10 mouse cellular contexts compared by ENCODE assay signal in genomic region chr4:149399331-149399910, GRCm38 (mm10). TPM values are rescaled to one million over a fixed set of nuclear protein-coding genes. Genes with fewer than 3 reads are reported as not detected.
DNase-seq lines count a peak whose midpoint lies in the region; ATAC-seq lines count a peak whose summit lies in the region.
"Had no signal": no experiment of that assay in that cellular context is flagged by ENCODE, and none has a peak within 500 bp of the region (broad histone marks: within the 10 kb centered on the region; RNA-seq: fewer than 3 reads in every experiment).

No protein-coding gene starts in this region.

- no peaks in the 10 kb centered on the region for H3K9me3 ChIP-seq in forebrain, embryonic 10.5 days
- no peaks in the 10 kb centered on the region for H3K9me3 ChIP-seq in forebrain, embryonic 15.5 days

- H3K27me3 ChIP-seq in forebrain, embryonic 10.5 days (ENCODE audit: poor library complexity, severe bottlenecking), result no peaks in the 10 kb centered on the region
- no peaks in the 10 kb centered on the region for H3K27me3 ChIP-seq in forebrain, embryonic 15.5 days

- H3K9ac ChIP-seq in forebrain, embryonic 15.5 days (replicated peaks), result no peak overlapping the region

- H3K36me3 ChIP-seq in forebrain, embryonic 10.5 days (replicated peaks), result peaks cover 33% of the 10 kb centered on the region
- peaks cover 9% of the 10 kb centered on the region for H3K36me3 ChIP-seq in forebrain, embryonic 15.5 days

- peaks cover 40% of the 10 kb centered on the region for H3K4me1 ChIP-seq in forebrain, embryonic 10.5 days
- H3K4me1 ChIP-seq in forebrain, embryonic 15.5 days, result peaks cover 19% of the 10 kb centered on the region

- no peak overlapping the region for H3K4me2 ChIP-seq in forebrain, embryonic 15.5 days (replicated peaks)

- H3K27ac ChIP-seq in forebrain, embryonic 10.5 days, result 0 out of 2 replicates have a peak overlapping the region, but pooled peaks have one; percentile 17
- no peak overlapping the region for H3K27ac ChIP-seq in forebrain, embryonic 15.5 days (replicated peaks)

- DNase-seq in forebrain, embryonic 10.5 days (ENCODE audit: extremely low spot score, low spot score), result no peak
- DNase-seq in A20 (ENCODE audit: low read depth, low spot score), result peak; percentile 29
- peak; percentile 55 to 70 for DNase-seq in heart, adult 9 months (ENCODE audit: low spot score in 2 of 2)
- peak; percentile 70 for DNase-seq in liver
- no peak for DNase-seq in left cerebral cortex, adult 18-20 months (ENCODE audit: low spot score in 2 of 2)
- DNase-seq in gastrocnemius, postnatal 10 days, result no peak
- DNase-seq: right cerebral cortex, postnatal 4 days had no signal

- no peak for ATAC-seq in forebrain, embryonic 15.5 days (replicated peaks)
- no peak for ATAC-seq in inflammation-experienced regulatory T-cells, adult 6 months
- ATAC-seq: hindbrain, embryonic 16.5 days had no signal

- no peak overlapping the region for H3K4me3 ChIP-seq in forebrain, embryonic 10.5 days
- H3K4me3 ChIP-seq in forebrain, embryonic 15.5 days, result no peak overlapping the region

- 79% methylated on average over 4 of the region's 4 CpGs for WGBS in forebrain, embryonic 10.5 days
- WGBS in forebrain, embryonic 15.5 days, result 68% methylated on average over 4 of the region's 4 CpGs

RNA-seq across cellular contexts. Expression of gene Ube4b, which starts 27.1 kb away (rescaled TPM):
- polyA plus RNA-seq in forebrain, embryonic 10.5 days (2016; fragmentation: Nextera tagmentation; extraction: Ambion mirVana), result 61.8 and 64.6 TPM in 2 replicates
- polyA plus RNA-seq in forebrain, embryonic 15.5 days (2015; fragmentation: Nextera tagmentation; extraction: Ambion mirVana), result 58.0 and 58.4 TPM in 2 replicates
- 10 to 100 TPM in 2 of 3 experiments, 1 to 10 TPM in 1; 9.1 to 18.5 (median 14.7) TPM for polyA plus RNA-seq in inflammation-experienced regulatory T-cells, adult 6 months (2017; shearing (Covaris generic))
- total RNA-seq in left cerebral cortex, adult 18-20 months (2021), result 100 to 1,000 TPM; 101 to 106 TPM
- 10 to 100 TPM; 45.4 to 49.7 TPM for total RNA-seq in gastrocnemius, postnatal 10 days (2021)

RNA-seq across cellular contexts. Expression of gene Rbp7, which starts 55.4 kb away (rescaled TPM):
- not detected in 2 replicates for polyA plus RNA-seq in forebrain, embryonic 10.5 days (2016; fragmentation: Nextera tagmentation; extraction: Ambion mirVana)
- not detected in 2 replicates for polyA plus RNA-seq in forebrain, embryonic 15.5 days (2015; fragmentation: Nextera tagmentation; extraction: Ambion mirVana)
- polyA plus RNA-seq in inflammation-experienced regulatory T-cells, adult 6 months (2017; shearing (Covaris generic)), result not detected
- not detected for total RNA-seq in left cerebral cortex, adult 18-20 months (2021)
- total RNA-seq in gastrocnemius, postnatal 10 days (2021), result 10 to 100 TPM in 1 of 2 experiments, 1 to 10 TPM in 1; 8.3 to 10.0 TPM
- polyA plus RNA-seq: hindbrain, embryonic 16.5 days had no signal

Comparison
In these comparisons a context has a peak if more than half of its experiments do, and no peak if none do; other contexts are left out.
1. DNase-seq: peak in A20 (single experiment), heart, adult 9 months (2 of 2) and liver (single experiment); none in forebrain, embryonic 10.5 days (single experiment), left cerebral cortex, adult 18-20 months (0 of 2) and gastrocnemius, postnatal 10 days (single experiment).